Mouse (Mus musculus) MEL (cell line): ENCODE results near the gene Ppp4c.

ENCODE experiments used
- BHLHE40 ChIP-seq: IDR thresholded peaks from 2 replicates; pipeline ENCODE4 v1.6.1; 2012; ENCODE audit warnings: low read depth, mild to moderate bottlenecking, inconsistent platforms, low read length, improper control_type of control experiment, borderline replicate concordance
- CHD2 ChIP-seq: IDR thresholded peaks from 2 replicates; pipeline ENCODE4 v1.6.1; 2011; ENCODE audit warnings: low read length, improper control_type of control experiment
- CTCF ChIP-seq, 3 experiments: IDR thresholded peaks in 2 of 3; conservative IDR thresholded peaks in 1 of 3; 2 replicates each; pipeline ENCODE4 v1.5.1; 2011 to 2012; ENCODE audit warnings: low read length in 3 of 3, low read depth in 2 of 3, mild to moderate bottlenecking in 2 of 3, improper control_type of control experiment in 1 of 3, inconsistent platforms in 1 of 3, mixed read lengths in 1 of 3, moderate library complexity in 1 of 3; ENCODE audit not compliant: control insufficient read depth in 1 of 3, insufficient read depth in 1 of 3, poor library complexity in 1 of 3, severe bottlenecking in 1 of 3
- E2F4 ChIP-seq: IDR thresholded peaks from 2 replicates; pipeline ENCODE4 v1.6.1; 2011; ENCODE audit warnings: low read depth, low read length, improper control_type of control experiment, borderline replicate concordance
- EP300 ChIP-seq, 2 experiments: IDR thresholded peaks; 2 replicates each; pipeline ENCODE4 v1.6.1; 2011; ENCODE audit warnings: improper control_type of control experiment in 2 of 2, low read length in 2 of 2, low read depth in 1 of 2, mild to moderate bottlenecking in 1 of 2
- ETS1 ChIP-seq: IDR thresholded peaks from 2 replicates; pipeline ENCODE4 v1.6.1; 2012; ENCODE audit warnings: low read depth, mild to moderate bottlenecking, inconsistent platforms, low read length, improper control_type of control experiment, moderate library complexity
- MAFK ChIP-seq: IDR thresholded peaks from 2 replicates; pipeline ENCODE4 v1.6.1; 2011; ENCODE audit warnings: low read depth, mild to moderate bottlenecking, low read length, improper control_type of control experiment, borderline replicate concordance
- MAX ChIP-seq: IDR thresholded peaks from 2 replicates; pipeline ENCODE4 v1.6.1; 2011; ENCODE audit warnings: low read length, improper control_type of control experiment
- MXI1 ChIP-seq: IDR thresholded peaks from 2 replicates; pipeline ENCODE4 v1.6.1; 2011; ENCODE audit warnings: mild to moderate bottlenecking, low read depth, low read length, improper control_type of control experiment
- POLR2A ChIP-seq, 2 experiments: IDR thresholded peaks; 2 replicates each; pipeline ENCODE4 v1.6.1; 2011 to 2012; ENCODE audit warnings: low read length in 2 of 2, mild to moderate bottlenecking in 2 of 2, control low read depth in 1 of 2, improper control_type of control experiment in 1 of 2, low read depth in 1 of 2, moderate library complexity in 1 of 2; ENCODE audit not compliant: control insufficient read depth in 1 of 2, insufficient read depth in 1 of 2, poor library complexity in 1 of 2
- POLR2AphosphoS2 ChIP-seq: IDR thresholded peaks from 2 replicates; pipeline ENCODE4 v1.6.1; 2011; ENCODE audit warnings: low read length, improper control_type of control experiment
- ZMIZ1 ChIP-seq: IDR thresholded peaks from 2 replicates; pipeline ENCODE4 v1.6.1; 2012; ENCODE audit warnings: low read depth, mild to moderate bottlenecking, inconsistent platforms, low read length, improper control_type of control experiment, moderate library complexity

DNA sequence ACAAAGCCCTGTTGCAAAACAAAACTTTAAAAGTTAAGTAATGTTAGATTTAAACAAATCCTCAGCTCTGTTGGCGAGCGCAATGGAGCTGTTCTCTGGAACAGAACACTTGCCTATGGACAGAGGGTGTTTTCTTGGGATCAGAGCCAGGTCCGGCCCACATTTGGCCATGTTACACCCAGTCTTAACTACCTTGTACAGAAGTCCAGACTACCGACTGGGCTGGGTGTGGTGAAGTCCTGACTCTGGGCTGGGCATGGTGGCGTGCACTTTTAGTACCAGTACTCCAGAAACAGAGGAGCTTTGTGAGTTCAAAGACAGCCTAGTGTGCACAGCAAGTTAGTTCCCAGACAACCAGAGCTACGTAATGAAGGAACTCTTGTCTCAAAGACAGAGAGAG lies 14.7 kb upstream of the Ppp4c start:
- no peak for TF ChIP-seq MAFK
- TF ChIP-seq CTCF (IDR thresholded peaks at IDR 0.05 in 2 of 3, conservative IDR thresholded peaks at IDR 0.05 in 1 of 3; ENCODE audit: control insufficient read depth in 1 of 3, insufficient read depth in 1 of 3, low read depth in 2 of 3, low read length in 3 of 3, poor library complexity in 1 of 3, severe bottlenecking in 1 of 3) = no peak
- no peak for TF ChIP-seq EP300 (IDR thresholded peaks at IDR 0.05; ENCODE audit: low read depth in 1 of 2, low read length in 2 of 2)
- TF ChIP-seq POLR2A (IDR thresholded peaks at IDR 0.05; ENCODE audit: control insufficient read depth in 1 of 2, insufficient read depth in 1 of 2, low read depth in 1 of 2, low read length in 2 of 2, poor library complexity in 1 of 2) = no peak
- TF ChIP-seq MAX = no peak
- TF ChIP-seq POLR2AphosphoS2 = no peak
- TF ChIP-seq MXI1 = no peak
- no peak for TF ChIP-seq E2F4
- TF ChIP-seq BHLHE40 = no peak
- no peak for TF ChIP-seq ZMIZ1
- TF ChIP-seq ETS1 = no peak
- no peak for TF ChIP-seq CHD2
